Mouse (Mus musculus) heart, adult 8-10 months (tissue): ENCODE results near the gene Timeless. TPM values are rescaled to one million over a fixed set of nuclear protein-coding genes. Genes with fewer than 3 reads are reported as not detected.
A peak's percentile ranks its signal among the peaks of the same experiment; 100 is the strongest.
"Not testable (repeated sequence)": the region's sequence is repeated elsewhere in the genome, so short reads cannot be mapped to it uniquely, and the experiment has no call there.

Experiments
- DNase-seq: peaks from one replicate; pipeline ENCODE4 v3.0.0; 2022; ENCODE audit warnings: low spot score
- total RNA-seq, 4 experiments: library from RNA; stranded (reverse); gene quantifications; 2 replicates each; pipeline ENCODE4 v1.2.4; 2022

The Timeless gene
- total RNA-seq, 4 experiments from 2014 or later = 6.0 to 8.5 (median 7.7) TPM

GRCm38 (mm10) chr10:128212871-128213323 is 19.0 kb upstream of the Timeless start:
- DNase-seq = peak; percentile 58

- DNase-seq = not testable (repeated sequence)
Measured at GRCm38 (mm10) chr10:128214112-128214511, 17.8 kb upstream of the Timeless start.

- no peak for DNase-seq
Measured at GRCm38 (mm10) chr10:128214981-128215380, 16.9 kb upstream of the Timeless start.

GRCm38 (mm10) chr10:128218387-128219117 is 13.3 kb upstream of the Timeless start:
- DNase-seq = no peak

- DNase-seq = no peak
Measured at GRCm38 (mm10) chr10:128221533-128222286, 10.2 kb upstream of the Timeless start.

- DNase-seq = no peak
Measured at GRCm38 (mm10) chr10:128225064-128225463, 6.8 kb upstream of the Timeless start.

GRCm38 (mm10) chr10:128225538-128225937 is 6.3 kb upstream of the Timeless start, which contains the start of gene Mip:
Gene Mip, plus strand, starts transcription at chr10:128225838.
- no peak for DNase-seq

- no peak for DNase-seq
Measured at GRCm38 (mm10) chr10:128227592-128227991, 4.3 kb upstream of the Timeless start.

- DNase-seq = no peak
Measured at GRCm38 (mm10) chr10:128228009-128228408, 3.9 kb upstream of the Timeless start.

GRCm38 (mm10) chr10:128230582-128230981 is 1.3 kb upstream of the Timeless start:
- no peak for DNase-seq

GRCm38 (mm10) chr10:128231146-128231545 is 719 bp upstream of the Timeless start:
- no peak for DNase-seq

GRCm38 (mm10) chr10:128232420-128232985 is 638 bp downstream of the Timeless start:
- DNase-seq = peak; percentile 76

GRCm38 (mm10) chr10:128236321-128236720 is 4.5 kb downstream of the Timeless start:
- no peak for DNase-seq

GRCm38 (mm10) chr10:128237807-128238480 is 6.1 kb downstream of the Timeless start:
- DNase-seq = peak; percentile 71

GRCm38 (mm10) chr10:128239140-128239539 is 7.3 kb downstream of the Timeless start:
- DNase-seq = no peak

GRCm38 (mm10) chr10:128240131-128240530 is 8.3 kb downstream of the Timeless start:
- DNase-seq = no peak

- DNase-seq = peak; percentile 23
Measured at GRCm38 (mm10) chr10:128243252-128243651, 11.4 kb downstream of the Timeless start.

- DNase-seq = no peak
Measured at GRCm38 (mm10) chr10:128244121-128244520, 12.3 kb downstream of the Timeless start.

- DNase-seq = peak; percentile 89
Measured at GRCm38 (mm10) chr10:128247020-128247732, 15.3 kb downstream of the Timeless start.

GRCm38 (mm10) chr10:128250565-128250964 is 18.7 kb downstream of the Timeless start:
- DNase-seq = no peak

- no peak for DNase-seq
Measured at GRCm38 (mm10) chr10:128253677-128254255, 21.9 kb downstream of the Timeless start, which contains the start of gene Apon. Gene Apon, plus strand, starts transcription at chr10:128254096.
